Mouse (Mus musculus) limb, embryonic 13.5 days (tissue): Measurements from ENCODE around the gene Fam102b. TPM values are rescaled to one million over a fixed set of nuclear protein-coding genes. Genes with fewer than 3 reads are reported as not detected.
A peak's percentile ranks its signal among the peaks of the same experiment; 100 is the strongest.

Experiments used
- ATAC-seq: fragments of 200-750 bp; cut with Nextera tagmentation; 2 replicates; pipeline ENCODE4 v1.8.0; 2017; ENCODE audit warnings: low read depth, moderate number of reproducible peaks, moderate TSS enrichment; ENCODE audit not compliant: low FRiP score
- H3K27ac ChIP-seq: fragments of 300-500 bp; sonication (generic); 2 replicates; pipeline ENCODE4 v1.5.1; 2015; ENCODE audit warnings: inconsistent platforms, mild to moderate bottlenecking, moderate library complexity
- H3K27me3 ChIP-seq: fragments of 300-500 bp; sonication (generic); 2 replicates; pipeline ENCODE4 v1.6.1; 2015; ENCODE audit warnings: mild to moderate bottlenecking, inconsistent platforms
- H3K36me3 ChIP-seq: fragments of 300-500 bp; sonication (generic); 2 replicates; pipeline ENCODE4 v1.6.1; 2015; ENCODE audit warnings: inconsistent platforms, mild to moderate bottlenecking, moderate library complexity
- H3K4me1 ChIP-seq: fragments of 300-500 bp; sonication (generic); 2 replicates; pipeline ENCODE4 v1.6.1; 2015; ENCODE audit warnings: inconsistent platforms
- H3K4me2 ChIP-seq: fragments of 300-500 bp; sonication (generic); replicated peaks from 2 replicates; pipeline ENCODE4 v1.6.1; 2015; ENCODE audit warnings: inconsistent platforms, mild to moderate bottlenecking, moderate library complexity
- H3K4me3 ChIP-seq: fragments of 300-500 bp; sonication (generic); 2 replicates; pipeline ENCODE4 v1.5.1; 2015; ENCODE audit warnings: moderate library complexity, mild to moderate bottlenecking, inconsistent platforms
- H3K9ac ChIP-seq: fragments of 300-500 bp; sonication (generic); 2 replicates; pipeline ENCODE4 v1.6.1; 2015; ENCODE audit warnings: mild to moderate bottlenecking, inconsistent platforms
- H3K9me3 ChIP-seq: fragments of 300-500 bp; sonication (generic); 2 replicates; pipeline ENCODE4 v1.6.1; 2016; ENCODE audit warnings: inconsistent platforms
- WGBS: fragments of 180-500 bp; shearing (Covaris S2); methylation state at CpG from one replicate; pipeline ENCODE4 v1.1.7; 2015; 5-methylcytosine and 5-hydroxymethylcytosine counted together
- microRNA-seq: library from miRNA; unstranded; fragments of <30 nt; microRNA quantifications from one replicate; pipeline ENCODE4, GENCODE M21; 2016
- polyA plus RNA-seq: library from polyadenylated mRNA; unstranded; fragments of >200 nt; fragmentation: Nextera tagmentation; extraction: Ambion mirVana; gene quantifications from 2 replicates; pipeline ENCODE4 v1.2.1, GENCODE M21; 2015

Gene Fam102b
- polyA plus RNA-seq, 1 experiment from 2014 or later: 7.5 TPM

DNA sequence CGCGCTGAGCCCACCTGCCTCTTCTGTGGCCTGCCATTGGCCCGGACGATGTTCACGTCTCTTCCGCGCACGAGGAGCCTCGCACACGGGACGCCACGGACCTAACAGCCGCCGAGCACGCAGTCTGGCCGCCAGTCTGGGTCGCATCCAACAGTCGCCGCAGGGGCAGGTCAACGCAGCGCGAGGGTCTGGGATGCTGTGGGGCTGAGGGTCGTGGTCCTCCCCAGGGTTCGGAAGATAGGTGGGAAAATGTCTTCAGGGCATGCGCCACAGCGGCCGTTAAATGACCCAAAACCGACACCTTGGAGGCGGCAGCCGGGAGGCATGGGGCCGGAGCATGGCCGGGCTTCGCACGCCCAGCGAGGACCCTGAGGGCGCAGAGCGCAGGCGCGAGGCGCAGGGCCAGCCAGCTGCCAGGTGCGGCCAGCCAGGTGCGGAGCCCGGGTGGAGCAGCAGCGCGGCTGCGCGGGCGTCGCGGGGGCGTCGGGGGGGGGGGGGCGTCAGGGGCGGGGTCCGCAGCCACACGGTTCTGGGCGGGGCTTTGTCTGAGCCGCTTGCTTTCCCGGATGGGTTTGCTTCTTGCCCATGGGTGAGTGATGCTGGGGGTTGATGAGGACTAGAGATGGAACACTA, 87.3 kb downstream of the Fam102b start, which contains the start of gene Gm9857:
TSS of gene Gm9857 (minus strand) at position 445 of the 633 bp plus-strand sequence.
- Histone ChIP-seq H3K4me2 (peak within 1 kb of the TSS; percentile 69), H3K9me3 (no peaks in the 10 kb centered on the region), H3K4me1 (no peaks in the 10 kb centered on the region), H3K9ac (0 out of 2 replicates have a peak within 1 kb of the TSS, but pooled peaks have one; percentile 48), H3K27ac (no peak within 1 kb of the TSS), H3K4me3 (peak within 1 kb of the TSS; percentile 41), H3K27me3 (no peaks in the 10 kb centered on the region), H3K36me3 (no peaks in the 10 kb centered on the region)
- ATAC-seq: peak; percentile 86
- WGBS: 48% methylated on average over 53 of the region's 59 CpGs

DNA sequence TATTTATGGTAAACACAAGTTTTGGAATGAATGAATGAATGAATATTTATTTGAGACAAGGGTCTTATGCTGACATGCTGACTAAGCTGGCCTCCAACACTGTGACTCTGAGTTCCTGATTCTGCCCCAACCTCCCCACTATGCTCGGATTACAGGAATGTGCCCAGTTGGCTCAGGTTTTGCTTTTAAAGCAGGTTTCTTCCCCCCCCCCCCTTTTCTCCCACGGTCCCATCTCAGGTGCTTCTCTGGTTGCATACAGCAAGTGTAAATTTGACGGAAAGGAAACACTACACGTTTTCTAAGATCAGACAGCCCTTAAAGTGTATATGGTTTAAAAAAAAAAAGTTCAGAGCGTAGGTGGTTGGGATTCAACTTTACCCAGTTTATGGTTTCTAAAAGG, 87.8 kb downstream of the Fam102b start, which contains the start of gene Henmt1:
TSS of gene Henmt1 (plus strand) at position 301 of the 400 bp plus-strand sequence.
- Histone ChIP-seq H3K4me1 (no peaks in the 10 kb centered on the region), H3K9ac (0 out of 2 replicates have a peak within 1 kb of the TSS, but pooled peaks have one; percentile 48), H3K36me3 (no peaks in the 10 kb centered on the region), H3K9me3 (no peaks in the 10 kb centered on the region), H3K27me3 (no peaks in the 10 kb centered on the region), H3K4me3 (peak within 1 kb of the TSS; percentile 41), H3K4me2 (peak within 1 kb of the TSS; percentile 69), H3K27ac (no peak within 1 kb of the TSS)
- ATAC-seq: no peak
- WGBS: 77% methylated on average over 5 of the region's 5 CpGs

DNA sequence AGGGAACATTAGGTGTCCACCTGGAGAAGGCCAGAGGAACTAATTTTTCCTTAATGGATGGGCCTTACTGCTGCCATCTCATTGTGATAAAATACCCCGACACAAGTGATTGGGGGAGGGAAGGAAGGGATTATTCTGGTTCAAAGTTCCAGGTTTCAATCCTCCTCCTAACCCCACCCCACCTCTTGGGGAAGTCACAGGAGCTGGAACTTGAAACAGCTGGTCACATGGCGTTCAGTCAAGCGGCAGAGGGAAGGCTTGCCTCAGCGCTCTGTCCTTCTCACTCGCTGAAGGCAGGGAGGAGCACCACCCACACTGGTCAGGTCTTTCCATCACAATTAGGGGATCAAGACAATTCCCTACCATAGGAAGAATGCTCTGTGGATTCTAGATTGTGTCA, 88.7 kb downstream of the Fam102b start:
- Histone ChIP-seq H3K4me2 (no peak overlapping the region), H3K4me1 (no peaks in the 10 kb centered on the region), H3K27me3 (no peaks in the 10 kb centered on the region), H3K27ac (no peak overlapping the region), H3K9me3 (no peaks in the 10 kb centered on the region), H3K36me3 (no peaks in the 10 kb centered on the region), H3K9ac (no peak overlapping the region), H3K4me3 (no peak overlapping the region)
- no peak for ATAC-seq
- 92% methylated on average over 5 of the region's 5 CpGs for WGBS

DNA sequence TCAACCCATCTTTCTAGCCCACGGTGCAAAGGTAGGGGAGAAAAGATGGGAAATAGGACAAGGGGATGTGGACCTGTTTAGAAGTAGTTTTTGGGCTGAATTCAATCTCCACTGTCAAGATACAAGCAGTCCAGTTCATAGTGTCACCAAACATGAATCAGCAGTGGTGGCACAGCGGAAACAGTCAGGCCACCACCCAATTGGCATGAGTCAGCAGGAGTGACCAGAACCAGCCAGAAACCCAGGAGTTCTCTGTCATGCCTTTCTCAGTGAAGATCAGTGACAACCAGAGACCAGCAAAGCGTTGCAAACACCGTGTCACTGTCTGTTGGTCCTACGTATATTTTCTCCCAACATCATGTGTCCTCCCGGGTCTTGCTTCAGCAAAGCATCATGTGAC, 93.8 kb downstream of the Fam102b start:
- H3K36me3 ChIP-seq: no peaks in the 10 kb centered on the region
- 92% methylated on average over 6 of the region's 6 CpGs for WGBS
- no peak overlapping the region for H3K27ac ChIP-seq
- H3K27me3 ChIP-seq: no peaks in the 10 kb centered on the region
- no peaks in the 10 kb centered on the region for H3K9me3 ChIP-seq
- no peak overlapping the region for H3K4me3 ChIP-seq
- H3K9ac ChIP-seq: no peak overlapping the region
- no peaks in the 10 kb centered on the region for H3K4me1 ChIP-seq
- H3K4me2 ChIP-seq: no peak overlapping the region
- no peak for ATAC-seq

DNA sequence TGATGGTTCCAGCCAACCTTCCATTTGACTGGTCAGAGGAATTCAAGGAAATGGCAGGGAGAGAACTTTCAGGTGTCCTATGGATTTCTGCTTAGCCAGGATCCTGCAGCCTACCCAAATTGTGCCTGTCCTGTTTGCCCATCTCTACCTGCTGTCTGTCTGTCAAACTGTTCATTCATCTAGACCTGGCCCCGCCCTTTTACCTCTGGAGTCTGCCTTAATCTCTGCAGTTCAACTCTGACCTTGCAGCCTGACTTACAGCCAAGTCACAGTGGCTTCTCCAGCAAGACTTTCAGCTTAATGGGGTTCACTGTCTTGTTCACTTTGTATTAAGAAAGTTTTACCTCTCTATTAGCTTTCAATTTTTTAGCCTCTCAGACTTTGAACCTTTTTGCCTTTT, 101.1 kb downstream of the Fam102b start:
- H3K4me1 ChIP-seq: no peaks in the 10 kb centered on the region
- H3K9ac ChIP-seq: no peak overlapping the region
- WGBS: 67% methylated on average over 1 of the region's 1 CpGs
- no peak for ATAC-seq
- no peak overlapping the region for H3K4me2 ChIP-seq
- H3K9me3 ChIP-seq: no peaks in the 10 kb centered on the region
- H3K4me3 ChIP-seq: no peak overlapping the region
- no peaks in the 10 kb centered on the region for H3K27me3 ChIP-seq
- H3K27ac ChIP-seq: no peak overlapping the region
- H3K36me3 ChIP-seq: no peaks in the 10 kb centered on the region

DNA sequence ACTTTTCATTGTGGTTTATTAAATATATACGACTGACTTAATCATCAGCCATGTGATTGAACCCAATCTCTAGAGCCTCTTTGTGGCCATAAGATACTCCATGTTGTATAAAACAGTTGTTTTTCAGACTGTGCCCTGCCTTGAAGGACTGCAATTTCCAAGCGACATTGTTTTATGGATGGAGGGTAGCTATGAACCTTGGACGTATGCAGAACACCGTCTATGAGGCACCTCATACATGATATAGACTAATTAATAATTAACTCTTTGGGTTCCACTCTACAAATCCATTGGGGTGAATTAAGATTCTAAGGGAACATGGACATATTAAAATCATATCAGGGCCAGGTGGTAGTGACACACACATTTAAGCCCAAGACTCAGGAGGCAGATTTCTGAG, 101.7 kb downstream of the Fam102b start:
- Histone ChIP-seq H3K36me3 (no peaks in the 10 kb centered on the region), H3K4me3 (no peak overlapping the region), H3K9ac (no peak overlapping the region), H3K27ac (no peak overlapping the region), H3K4me2 (no peak overlapping the region), H3K9me3 (no peaks in the 10 kb centered on the region), H3K4me1 (no peaks in the 10 kb centered on the region), H3K27me3 (no peaks in the 10 kb centered on the region)
- no peak for ATAC-seq
- 78% methylated on average over 4 of the region's 4 CpGs for WGBS

DNA sequence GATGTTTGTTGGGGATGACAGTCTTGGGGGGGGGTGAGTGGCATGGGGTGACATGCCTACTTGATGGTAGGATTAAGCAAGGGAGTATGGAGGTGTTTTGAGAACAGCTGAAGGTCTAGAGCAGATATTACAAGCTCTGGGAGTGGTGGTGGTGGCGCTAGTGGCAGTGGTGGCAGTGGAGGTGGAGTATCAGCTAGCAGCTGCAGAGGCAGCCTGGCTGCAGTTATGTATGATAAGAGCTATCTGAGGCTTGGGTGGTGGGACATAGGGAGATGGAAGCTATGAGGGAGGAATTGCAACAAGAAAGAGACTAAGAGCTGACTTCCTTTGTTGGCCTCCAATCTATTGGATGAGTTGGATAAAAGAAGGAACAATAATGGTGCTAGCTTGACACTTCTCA, 105.6 kb downstream of the Fam102b start:
- H3K4me1 ChIP-seq: no peaks in the 10 kb centered on the region
- WGBS: 95% methylated on average over 1 of the region's 1 CpGs
- ATAC-seq: no peak

More for the DNA sequence above, 105.6 kb downstream of the Fam102b start:
- H3K4me2 ChIP-seq: no peak overlapping the region
- no peaks in the 10 kb centered on the region for H3K9me3 ChIP-seq
- H3K9ac ChIP-seq: no peak overlapping the region
- H3K27me3 ChIP-seq: no peaks in the 10 kb centered on the region
- no peak overlapping the region for H3K27ac ChIP-seq
- no peak overlapping the region for H3K4me3 ChIP-seq
- H3K36me3 ChIP-seq: no peaks in the 10 kb centered on the region

Small RNAs within 50 kb of the gene (microRNA-seq; reads per million reads assigned to microRNA genes)
- gene Gm44384: not detected

Other genes with a start within 250 kb of the Fam102b start
- gene Stxbp3, start 187.1 kb downstream of the Fam102b start, polyA plus RNA-seq: 38.6 and 38.8 TPM in 2 replicates
- gene Fndc7, start 137.6 kb downstream of the Fam102b start, polyA plus RNA-seq: 0.09 and 0.23 TPM in 2 replicates
- 82.3 and 90.7 TPM in 2 replicates for gene Prpf38b, start 115.9 kb downstream of the Fam102b start, polyA plus RNA-seq
- gene Henmt1, start 87.7 kb downstream of the Fam102b start, polyA plus RNA-seq: 0.92 and 1.2 TPM in 2 replicates
- gene Gm9857, start 87.2 kb downstream of the Fam102b start, polyA plus RNA-seq: 0.74 TPM in 1 of 2 replicates, not detected in the other
- gene Slc25a54, start 52.9 kb upstream of the Fam102b start, polyA plus RNA-seq: not detected in 2 replicates
- 45.0 and 51.0 TPM in 2 replicates for gene Slc25a24, start 95.5 kb upstream of the Fam102b start, polyA plus RNA-seq